In genomic region chr13:43191741-43192192, GRCm38 (mm10) we compare ENCODE assay signal across 8 mouse cellular contexts. TPM values are rescaled to one million over a fixed set of nuclear protein-coding genes. Genes with fewer than 3 reads are reported as not detected.
A peak's percentile ranks its signal among the peaks of the same experiment; 100 is the strongest.
DNase-seq lines count a peak whose midpoint lies in the region; ATAC-seq and TF ChIP-seq lines count a peak whose summit lies in the region.

No protein-coding gene starts in this region.

- 2% methylated on average over 14 of the region's 14 CpGs for WGBS in heart, adult 2 months
- 4% methylated on average over 14 of the region's 14 CpGs for WGBS in stomach, embryonic 16.5 days

- H3K27me3 ChIP-seq in CH12.LX (replicated peaks), result no peaks in the 10 kb centered on the region
- no peaks in the 10 kb centered on the region for H3K27me3 ChIP-seq in heart, adult 2 months (ENCODE audit: control insufficient read depth, insufficient read depth, low read length)
- H3K27me3 ChIP-seq in stomach, embryonic 16.5 days (ENCODE audit: control insufficient read depth, insufficient read depth, low read length), result no peaks in the 10 kb centered on the region

- in situ Hi-C loops in CH12.LX (cut with MboI; ENCODE audit: low pct_ligation_motif_present, low pct_unique_long_range_greater_than_20kb, low sequenced_read_pairs), result loop anchor here (5.0 to 25.0 kb wide), 2 partner anchors 131 to 371 kb away; partner anchors contain the start of gene Mcur1

- intact Hi-C loops in heart, adult 2 months (cut with DNase I), result no loop called here
- intact Hi-C loops in left cerebral cortex, postnatal 10 days (cut with DNase I), result no loop called here

- no peak overlapping the region for H3K27ac ChIP-seq in CH12.LX (ENCODE audit: insufficient read depth, low read depth)
- peak overlapping the region; percentile 74 for H3K27ac ChIP-seq in heart, adult 2 months
- H3K27ac ChIP-seq in stomach, embryonic 16.5 days (ENCODE audit: low read length), result no peak overlapping the region

- TF ChIP-seq EP300 in CH12.LX (IDR thresholded peaks at IDR 0.05; ENCODE audit: low read length), result no peak
- TF ChIP-seq EP300 in heart, adult 2 months (IDR thresholded peaks at IDR 0.05; ENCODE audit: insufficient read depth, low read depth, low read length), result peak; percentile 81; the same call in 1 of the 2 replicates

- dilution Hi-C loops in CH12.LX (cut with MboI; ENCODE audit: extremely low pct_ligation_motif_present, extremely low pct_unique_long_range_greater_than_20kb, low sequenced_read_pairs), result no loop called here

- no peak for TF ChIP-seq POLR2A in CH12.LX (IDR thresholded peaks at IDR 0.05; ENCODE audit: low read depth, low read length)
- 0 out of 2 replicates have a peak, but pooled peaks have one; percentile 20 for TF ChIP-seq POLR2A in heart, adult 2 months (IDR thresholded peaks at IDR 0.05; ENCODE audit: insufficient read depth, low read depth, low read length)

- no peaks in the 10 kb centered on the region for H3K9me3 ChIP-seq in CH12.LX (replicated peaks; ENCODE audit: low read length)
- no peaks in the 10 kb centered on the region for H3K9me3 ChIP-seq in stomach, embryonic 16.5 days (replicated peaks; ENCODE audit: control insufficient read depth, low read length)

- TF ChIP-seq RAD21 in CH12.LX (IDR thresholded peaks at IDR 0.05; ENCODE audit: low read depth, low read length), result no peak

- H3K36me3 ChIP-seq in CH12.LX (replicated peaks in 1 of 2; ENCODE audit: control insufficient read depth in 1 of 2, insufficient read depth in 1 of 2, low read length in 1 of 2), result no peaks in the 10 kb centered on the region
- H3K36me3 ChIP-seq in heart, adult 2 months (ENCODE audit: control insufficient read depth, insufficient read depth, low read length), result no peaks in the 10 kb centered on the region
- H3K36me3 ChIP-seq in stomach, embryonic 16.5 days (ENCODE audit: control insufficient read depth, insufficient read depth, low read length), result no peaks in the 10 kb centered on the region

- H3K9ac ChIP-seq in CH12.LX (ENCODE audit: insufficient read depth, low read depth), result no peak overlapping the region
- no peak overlapping the region for H3K9ac ChIP-seq in heart, adult 2 months (ENCODE audit: low read depth, low read length)
- H3K9ac ChIP-seq in stomach, embryonic 16.5 days (ENCODE audit: low read length), result peak overlapping the region; percentile 47

- no peak overlapping the region for H3K4me3 ChIP-seq in CH12.LX (replicated peaks in 1 of 3; ENCODE audit: low read depth in 2 of 3, low read length in 2 of 3, poor library complexity in 1 of 3)
- H3K4me3 ChIP-seq in heart, adult 2 months, result no peak overlapping the region
- H3K4me3 ChIP-seq in stomach, embryonic 16.5 days (replicated peaks; ENCODE audit: low read length), result peak overlapping the region; percentile 32

- peaks cover 2 to 5% of the 10 kb centered on the region in 2 experiments; a peak in 1 of 4 replicates for H3K4me1 ChIP-seq in CH12.LX (ENCODE audit: control insufficient read depth in 1 of 2, insufficient read depth in 2 of 2)
- H3K4me1 ChIP-seq in heart, adult 2 months (ENCODE audit: control insufficient read depth, insufficient read depth, low read length), result peaks cover 6% of the 10 kb centered on the region
- H3K4me1 ChIP-seq in stomach, embryonic 16.5 days (ENCODE audit: control insufficient read depth, insufficient read depth, low read length), result peaks cover 21% of the 10 kb centered on the region

- no peaks in the 10 kb centered on the region for H3K79me2 ChIP-seq in CH12.LX (replicated peaks; ENCODE audit: control insufficient read depth, extremely low read depth, insufficient read depth, poor library complexity, severe bottlenecking)
- H3K79me2 ChIP-seq in heart, adult 2 months (replicated peaks; ENCODE audit: control insufficient read depth, insufficient read depth, low read length), result no peaks in the 10 kb centered on the region

- 0 out of 2 replicates have a peak overlapping the region, but pooled peaks have one; percentile 32 for H3K4me2 ChIP-seq in CH12.LX (ENCODE audit: insufficient read depth, low read depth, poor library complexity, severe bottlenecking)
- H3K4me2 ChIP-seq in stomach, embryonic 16.5 days (ENCODE audit: low read depth, low read length), result peak overlapping the region; percentile 54

- ATAC-seq in megakaryocyte progenitor cell, adult 5-6 weeks (replicated peaks; ENCODE audit: poor library complexity), result peak; percentile 69
- ATAC-seq in stomach, embryonic 16.5 days (ENCODE audit: insufficient read depth, low FRiP score), result no peak

- no peak for DNase-seq in CH12.LX (ENCODE audit: extremely low read depth)
- peak; percentile 37 for DNase-seq in T-cell, adult 2 months (ENCODE audit: low spot score)
- DNase-seq in heart, adult 2 months, result peak; percentile 57 to 76
- DNase-seq in left cerebral cortex, postnatal 10 days (ENCODE audit: extremely low spot score in 1 of 2, low spot score in 2 of 2), result peak; percentile 40 to 66
- DNase-seq in B cell, adult 2 months, result no peak
- DNase-seq in cerebellum, adult 8-10 months, result no peak

- no peak for TF ChIP-seq CTCF in CH12.LX (conservative IDR thresholded peaks at IDR 0.05 in 1 of 2, IDR thresholded peaks at IDR 0.05 in 1 of 2; ENCODE audit: low read depth in 2 of 2, low read length in 2 of 2)
- no peak for TF ChIP-seq CTCF in heart, adult 2 months (IDR thresholded peaks at IDR 0.05)

TF ChIP-seq in CH12.LX, 34 proteins besides CTCF, POLR2A, EP300 and RAD21:
- TF ChIP-seq NELFE (IDR thresholded peaks at IDR 0.05; ENCODE audit: low read depth, low read length) (no peak), MAX (IDR thresholded peaks at IDR 0.05; ENCODE audit: low read length) (no peak), TCF12 (IDR thresholded peaks at IDR 0.05; ENCODE audit: low read depth, low read length) (no peak), MEF2A (IDR thresholded peaks at IDR 0.05; ENCODE audit: borderline replicate concordance, low read depth, low read length) (no peak), POLR2AphosphoS2 (IDR thresholded peaks at IDR 0.05; ENCODE audit: low read depth, low read length) (no peak), GABPA (IDR thresholded peaks at IDR 0.05; ENCODE audit: insufficient replicate concordance, low read depth, low read length) (no peak), ETS1 (conservative IDR thresholded peaks at IDR 0.05; ENCODE audit: low read depth, low read length) (no peak), TBP (conservative IDR thresholded peaks at IDR 0.05; ENCODE audit: low read depth, low read length) (no peak), JUN (IDR thresholded peaks at IDR 0.05; ENCODE audit: insufficient read depth, low read depth, low read length) (no peak), USF2 (conservative IDR thresholded peaks at IDR 0.05; ENCODE audit: low read depth, low read length) (no peak), ZMIZ1 (IDR thresholded peaks at IDR 0.05; ENCODE audit: low read depth, low read length) (no peak), NRF1 (IDR thresholded peaks at IDR 0.05; ENCODE audit: low read depth, low read length) (no peak), E2F4 (IDR thresholded peaks at IDR 0.05; ENCODE audit: insufficient replicate concordance, low read depth, low read length) (no peak), KAT2A (IDR thresholded peaks at IDR 0.05; ENCODE audit: insufficient replicate concordance, low read length) (no peak), MAFK (IDR thresholded peaks at IDR 0.05; ENCODE audit: insufficient replicate concordance, low read length) (no peak), IRF4 (IDR thresholded peaks at IDR 0.05; ENCODE audit: low read depth, low read length) (no peak), USF1 (IDR thresholded peaks at IDR 0.05; ENCODE audit: low read depth, low read length) (no peak), SIN3A (IDR thresholded peaks at IDR 0.05; ENCODE audit: low read length) (no peak), BHLHE40 (IDR thresholded peaks at IDR 0.05; ENCODE audit: low read depth, low read length) (no peak), CHD1 (IDR thresholded peaks at IDR 0.05; ENCODE audit: low read depth, low read length) (no peak)

RNA-seq across cellular contexts. Expression of gene Tbc1d7, which starts 20.5 kb away (rescaled TPM):
- total RNA-seq in CH12.LX (2012; rRNA removed) (19.5 and 20.3 TPM in 2 replicates), CH12.LX (2014; rRNA removed) (20.2 and 23.4 TPM in 2 replicates)
- polyA plus RNA-seq in CH12.LX (2012; ENCODE audit: insufficient read length, low read depth), result 32.9 and 37.3 TPM in 2 replicates
- total RNA-seq in heart, adult 2 months (2021), result 10 to 100 TPM; 28.5 to 28.8 TPM
- polyA plus RNA-seq in heart, adult 2 months (2012; rRNA removed), result 33.4 and 34.1 TPM in 2 replicates
- total RNA-seq in left cerebral cortex, postnatal 10 days (2021), result 10 to 100 TPM; 35.9 to 36.0 TPM
- total RNA-seq in megakaryocyte progenitor cell, adult 5-6 weeks (2015), result 22.8 and 28.9 TPM in 2 replicates
- 6.5 and 6.6 TPM in 2 replicates for total RNA-seq in megakaryocyte progenitor cell, adult 5-6 weeks (2017)
- 32.5 and 36.7 TPM in 2 replicates for polyA plus RNA-seq in stomach, embryonic 16.5 days (2015; fragmentation: Nextera tagmentation; extraction: Ambion mirVana)

Comparison
In these comparisons a context has a peak if more than half of its experiments do, and no peak if none do; other contexts are left out.
1. DNase-seq: peak in T-cell, adult 2 months (single experiment), heart, adult 2 months (2 of 2) and left cerebral cortex, postnatal 10 days (2 of 2); none in CH12.LX (single experiment), B cell, adult 2 months (0 of 2) and cerebellum, adult 8-10 months (single experiment).